Mouse (Mus musculus): Measurements from ENCODE around the gene Stk10. TPM values are rescaled to one million over a fixed set of nuclear protein-coding genes. Genes with fewer than 3 reads are reported as not detected.

The Stk10 gene
- polyA plus RNA-seq, 1 experiment: 9.4 TPM

DNA sequence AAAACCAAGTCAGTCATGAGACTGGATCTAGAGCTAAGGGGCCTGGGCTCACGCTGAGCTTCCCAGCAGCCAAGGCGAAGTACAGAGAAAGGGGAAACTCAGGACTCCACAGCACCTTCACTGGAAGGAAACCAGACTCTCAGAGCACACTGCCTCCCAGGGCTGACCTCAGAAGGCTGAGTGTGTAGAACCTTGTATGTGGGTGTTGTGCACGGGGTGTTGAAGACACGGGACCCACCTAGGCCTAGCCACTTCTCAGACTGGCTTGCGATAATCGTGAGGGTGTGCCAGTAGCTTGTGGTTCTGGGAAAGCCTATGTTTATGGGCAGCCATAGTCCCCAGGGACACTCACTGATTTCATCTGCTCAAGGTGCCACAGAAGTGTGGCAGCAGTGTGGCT lies 38.0 kb downstream of the Stk10 start:
- H3K27ac ChIP-seq (ENCODE audit: insufficient read depth, low read depth, low read length): no peak overlapping the region
- no peak for DNase-seq
- H3K36me3 ChIP-seq (ENCODE audit: control insufficient read depth, insufficient read depth, low read length): no peaks in the 10 kb centered on the region
- no peaks in the 10 kb centered on the region for H3K27me3 ChIP-seq (replicated peaks; ENCODE audit: control insufficient read depth, insufficient read depth, low read length)
- no peaks in the 10 kb centered on the region for H3K4me1 ChIP-seq (ENCODE audit: control insufficient read depth, insufficient read depth, low read length)
- H3K4me3 ChIP-seq (ENCODE audit: insufficient read depth, low read depth, low read length): no peak overlapping the region
- no peak for TF ChIP-seq POLR2A (IDR thresholded peaks at IDR 0.05; ENCODE audit: low read depth, low read length)
- 90% methylated on average over 6 of the region's 6 CpGs for WGBS

DNA sequence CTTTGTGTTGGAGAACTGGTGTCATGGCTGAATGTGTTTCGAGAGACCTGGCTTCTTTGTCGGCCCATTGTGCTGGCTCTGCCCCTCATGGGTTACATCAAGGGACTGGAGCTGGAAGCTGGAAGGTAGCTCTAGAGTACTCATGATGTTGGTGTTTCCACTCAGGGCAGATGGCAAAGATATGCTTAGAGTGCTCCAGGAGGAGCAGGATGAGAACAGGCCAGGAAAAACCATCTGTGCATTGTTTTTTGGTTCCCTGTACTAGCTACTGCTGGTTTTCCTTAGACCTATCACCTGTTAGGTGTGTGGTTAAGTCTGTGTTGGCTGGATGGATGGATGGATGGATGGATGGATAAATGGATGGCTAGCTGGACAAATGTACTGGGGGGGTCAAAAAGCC lies 40.6 kb downstream of the Stk10 start:
- Histone ChIP-seq H3K36me3 (ENCODE audit: control insufficient read depth, insufficient read depth, low read length) (no peaks in the 10 kb centered on the region), H3K4me1 (ENCODE audit: control insufficient read depth, insufficient read depth, low read length) (no peaks in the 10 kb centered on the region), H3K27ac (ENCODE audit: insufficient read depth, low read depth, low read length) (no peak overlapping the region), H3K4me3 (ENCODE audit: insufficient read depth, low read depth, low read length) (no peak overlapping the region), H3K27me3 (replicated peaks; ENCODE audit: control insufficient read depth, insufficient read depth, low read length) (no peaks in the 10 kb centered on the region)
- TF ChIP-seq POLR2A (IDR thresholded peaks at IDR 0.05; ENCODE audit: low read depth, low read length): no peak
- no peak for TF ChIP-seq CTCF (conservative IDR thresholded peaks at IDR 0.05; ENCODE audit: insufficient read depth, insufficient read length, low read depth, low read length)
- no peak for DNase-seq
- 94% methylated on average over 2 of the region's 2 CpGs for WGBS

DNA sequence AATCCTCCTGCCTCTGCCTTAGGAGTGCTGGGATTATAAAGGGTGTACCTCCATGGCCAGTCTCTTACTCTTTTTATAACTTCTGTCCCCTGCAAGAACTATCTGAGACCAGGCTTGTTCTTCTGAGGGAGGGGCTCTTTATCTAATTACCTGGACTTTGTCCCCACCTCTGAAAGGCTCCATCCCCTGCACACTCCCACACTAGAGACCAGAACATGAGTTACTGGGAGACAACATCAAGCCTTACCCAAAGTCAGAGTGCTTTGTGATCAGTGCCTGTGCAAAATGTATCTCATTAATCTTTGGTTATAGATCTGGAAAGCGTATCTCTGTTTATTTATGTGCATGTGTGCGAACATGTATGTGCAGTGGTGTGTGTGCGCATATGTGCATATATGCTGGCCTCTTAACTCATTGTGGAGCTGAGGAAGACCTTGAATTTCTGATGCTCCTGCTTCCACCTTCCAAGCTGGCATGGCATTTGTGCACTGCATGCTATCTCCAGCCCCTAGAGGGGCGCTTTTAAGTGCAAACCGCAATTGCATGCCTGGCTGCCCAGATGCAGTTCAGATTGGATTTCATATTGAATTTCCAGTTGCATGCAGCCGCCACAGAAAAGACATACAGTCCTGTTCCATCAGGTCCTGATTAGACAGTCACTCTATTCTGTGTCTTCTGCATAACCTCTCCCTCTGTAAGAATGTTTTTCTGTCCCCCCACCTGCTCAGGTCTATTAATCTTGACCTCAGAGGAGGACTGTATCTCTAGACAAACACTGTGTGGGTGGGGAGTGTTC lies 43.1 kb downstream of the Stk10 start:
- WGBS: 61% methylated on average over 6 of the region's 6 CpGs
- no peak for DNase-seq

DNA sequence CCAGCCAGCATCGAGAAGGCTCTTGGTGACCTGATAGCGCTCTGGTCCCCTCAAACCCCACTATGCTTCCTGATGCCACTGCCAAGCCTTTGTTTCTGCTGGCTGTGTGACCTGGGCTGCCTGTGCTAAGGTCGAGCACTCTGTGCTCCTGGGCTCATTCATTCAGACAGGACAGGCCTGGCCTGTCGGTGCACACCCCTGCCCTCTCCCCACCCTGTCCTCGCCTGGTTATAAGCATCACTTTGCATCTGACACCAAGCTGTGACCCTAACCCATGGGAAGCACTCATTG lies 43.6 kb downstream of the Stk10 start:
- no peaks in the 10 kb centered on the region for H3K4me1 ChIP-seq (ENCODE audit: control insufficient read depth, insufficient read depth, low read length)
- no peak overlapping the region for H3K27ac ChIP-seq (ENCODE audit: insufficient read depth, low read depth, low read length)
- H3K4me3 ChIP-seq (ENCODE audit: insufficient read depth, low read depth, low read length): no peak overlapping the region
- no peaks in the 10 kb centered on the region for H3K27me3 ChIP-seq (replicated peaks; ENCODE audit: control insufficient read depth, insufficient read depth, low read length)
- DNase-seq: no peak
- 39% methylated on average over 5 of the region's 5 CpGs for WGBS
- TF ChIP-seq CTCF (conservative IDR thresholded peaks at IDR 0.05; ENCODE audit: insufficient read depth, insufficient read length, low read depth, low read length) (no peak), POLR2A (IDR thresholded peaks at IDR 0.05; ENCODE audit: low read depth, low read length) (no peak)
- no peaks in the 10 kb centered on the region for H3K36me3 ChIP-seq (ENCODE audit: control insufficient read depth, insufficient read depth, low read length)

More for the DNA sequence above, 43.1 kb downstream of the Stk10 start:
- H3K27me3 ChIP-seq (replicated peaks; ENCODE audit: control insufficient read depth, insufficient read depth, low read length): no peaks in the 10 kb centered on the region
- no peaks in the 10 kb centered on the region for H3K4me1 ChIP-seq (ENCODE audit: control insufficient read depth, insufficient read depth, low read length)
- no peak overlapping the region for H3K4me3 ChIP-seq (ENCODE audit: insufficient read depth, low read depth, low read length)
- H3K27ac ChIP-seq (ENCODE audit: insufficient read depth, low read depth, low read length): no peak overlapping the region
- TF ChIP-seq POLR2A (IDR thresholded peaks at IDR 0.05; ENCODE audit: low read depth, low read length) (no peak), CTCF (conservative IDR thresholded peaks at IDR 0.05; ENCODE audit: insufficient read depth, insufficient read length, low read depth, low read length) (no peak)
- no peaks in the 10 kb centered on the region for H3K36me3 ChIP-seq (ENCODE audit: control insufficient read depth, insufficient read depth, low read length)

DNA sequence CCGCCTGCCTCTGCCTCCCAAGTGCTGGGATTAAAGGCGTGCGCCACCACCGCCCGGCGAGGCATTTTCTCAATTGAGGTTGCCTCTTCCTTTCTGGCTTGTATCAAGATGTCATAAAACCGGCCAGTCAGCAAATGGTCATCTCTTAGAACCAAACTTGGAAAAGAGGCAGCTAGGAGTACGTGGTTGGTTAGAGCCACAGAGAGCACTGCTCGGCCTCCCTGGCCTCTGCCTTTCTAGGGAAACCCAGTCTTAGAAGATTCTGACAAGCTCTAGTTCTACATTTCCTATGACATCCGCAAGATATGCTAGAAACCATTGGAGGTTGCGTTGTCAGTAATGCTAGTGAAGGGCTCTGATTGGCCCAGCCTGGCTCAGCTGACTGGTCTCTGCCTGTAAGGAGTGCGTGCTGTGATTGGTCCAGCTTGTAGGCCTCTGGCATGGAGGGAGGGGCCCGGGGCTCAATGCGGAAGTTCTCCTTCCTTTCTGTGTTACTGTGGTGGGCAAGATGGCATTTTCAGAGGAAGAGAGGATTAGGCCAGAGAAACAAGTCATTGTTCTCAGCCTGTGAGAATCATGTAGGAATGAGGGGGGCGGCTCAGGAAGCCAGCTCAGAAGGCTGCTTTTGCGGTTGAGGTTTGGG lies 47.3 kb downstream of the Stk10 start:
- Histone ChIP-seq H3K4me1 (ENCODE audit: control insufficient read depth, insufficient read depth, low read length) (no peaks in the 10 kb centered on the region), H3K36me3 (ENCODE audit: control insufficient read depth, insufficient read depth, low read length) (no peaks in the 10 kb centered on the region), H3K4me3 (ENCODE audit: insufficient read depth, low read depth, low read length) (no peak overlapping the region), H3K27me3 (replicated peaks; ENCODE audit: control insufficient read depth, insufficient read depth, low read length) (no peaks in the 10 kb centered on the region), H3K27ac (ENCODE audit: insufficient read depth, low read depth, low read length) (no peak overlapping the region)
- 88% methylated on average over 16 of the region's 16 CpGs for WGBS
- TF ChIP-seq CTCF (conservative IDR thresholded peaks at IDR 0.05; ENCODE audit: insufficient read depth, insufficient read length, low read depth, low read length): no peak
- TF ChIP-seq POLR2A (IDR thresholded peaks at IDR 0.05; ENCODE audit: low read depth, low read length): no peak
- DNase-seq: peak; percentile 55

DNA sequence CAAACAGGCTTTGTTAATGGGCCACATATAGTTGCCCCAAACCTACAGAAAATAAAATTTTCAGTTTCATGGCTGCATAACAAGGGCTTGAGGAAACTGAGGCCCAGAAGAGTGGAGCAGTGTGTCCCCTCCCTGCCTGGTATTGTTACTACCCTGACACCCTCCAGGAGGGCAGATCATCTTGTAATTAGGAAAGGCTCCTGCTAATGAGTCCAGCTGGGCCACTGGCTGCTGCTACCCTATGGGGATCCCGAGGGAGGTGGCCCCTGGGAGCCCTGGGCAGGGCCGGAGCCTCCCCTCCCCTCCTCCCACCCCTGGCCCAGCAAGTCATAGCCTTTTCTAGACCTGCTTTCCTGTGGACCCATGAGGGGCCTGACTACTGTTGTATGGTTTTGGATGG lies 47.9 kb downstream of the Stk10 start:
- no peak overlapping the region for H3K4me3 ChIP-seq (ENCODE audit: insufficient read depth, low read depth, low read length)
- DNase-seq: no peak
- no peaks in the 10 kb centered on the region for H3K36me3 ChIP-seq (ENCODE audit: control insufficient read depth, insufficient read depth, low read length)
- WGBS: 40% methylated on average over 2 of the region's 2 CpGs
- no peaks in the 10 kb centered on the region for H3K4me1 ChIP-seq (ENCODE audit: control insufficient read depth, insufficient read depth, low read length)
- TF ChIP-seq CTCF (conservative IDR thresholded peaks at IDR 0.05; ENCODE audit: insufficient read depth, insufficient read length, low read depth, low read length): no peak
- TF ChIP-seq POLR2A (IDR thresholded peaks at IDR 0.05; ENCODE audit: low read depth, low read length): no peak
- no peaks in the 10 kb centered on the region for H3K27me3 ChIP-seq (replicated peaks; ENCODE audit: control insufficient read depth, insufficient read depth, low read length)
- H3K27ac ChIP-seq (ENCODE audit: insufficient read depth, low read depth, low read length): no peak overlapping the region

DNA sequence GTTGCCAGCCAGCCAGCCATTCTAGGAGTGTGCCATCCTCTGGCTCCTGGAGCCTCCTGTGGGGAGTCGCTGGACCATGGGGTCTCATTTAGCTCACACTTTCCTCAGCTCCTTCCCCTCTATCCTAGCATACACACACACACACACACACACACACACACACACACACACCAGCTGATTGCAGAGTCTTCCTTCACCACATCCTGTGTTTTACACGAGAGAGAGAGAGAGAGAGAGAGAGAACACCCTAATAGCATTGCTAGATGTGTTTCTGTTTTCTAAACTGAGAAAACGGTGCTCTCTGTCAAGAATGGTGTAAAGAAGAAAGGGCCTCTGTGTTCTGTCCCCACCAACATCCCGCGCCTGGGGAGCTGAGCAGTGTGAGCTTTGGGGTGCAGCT lies 49.7 kb downstream of the Stk10 start:
- 59% methylated on average over 5 of the region's 5 CpGs for WGBS

More for the DNA sequence above, 49.7 kb downstream of the Stk10 start:
- H3K36me3 ChIP-seq (ENCODE audit: control insufficient read depth, insufficient read depth, low read length): no peaks in the 10 kb centered on the region
- H3K4me3 ChIP-seq (ENCODE audit: insufficient read depth, low read depth, low read length): no peak overlapping the region
- no peak overlapping the region for H3K27ac ChIP-seq (ENCODE audit: insufficient read depth, low read depth, low read length)
- no peaks in the 10 kb centered on the region for H3K27me3 ChIP-seq (replicated peaks; ENCODE audit: control insufficient read depth, insufficient read depth, low read length)
- TF ChIP-seq CTCF (conservative IDR thresholded peaks at IDR 0.05; ENCODE audit: insufficient read depth, insufficient read length, low read depth, low read length) (no peak), POLR2A (IDR thresholded peaks at IDR 0.05; ENCODE audit: low read depth, low read length) (no peak)
- no peak for DNase-seq
- no peaks in the 10 kb centered on the region for H3K4me1 ChIP-seq (ENCODE audit: control insufficient read depth, insufficient read depth, low read length)
